Mouse (Mus musculus) heart, embryonic 13.5 days (tissue): ENCODE data around the gene Dnajc4. TPM values are rescaled to one million over a fixed set of nuclear protein-coding genes. Genes with fewer than 3 reads are reported as not detected.
A peak's percentile ranks its signal among the peaks of the same experiment; 100 is the strongest.

Source experiments
- ATAC-seq: fragments of 200-750 bp; cut with Nextera tagmentation; 2 replicates; pipeline ENCODE4 v1.8.0; 2017; ENCODE audit warnings: moderate TSS enrichment; ENCODE audit not compliant: insufficient number of reproducible peaks, low FRiP score, low TSS enrichment; ENCODE audit errors: extremely low read depth
- H3K27ac ChIP-seq: fragments of 300-500 bp; sonication (generic); replicated peaks from 2 replicates; pipeline ENCODE4 v1.5.1; 2015; ENCODE audit warnings: moderate library complexity, mild to moderate bottlenecking, inconsistent platforms
- H3K27me3 ChIP-seq: fragments of 300-500 bp; sonication (generic); replicated peaks from 2 replicates; pipeline ENCODE4 v1.6.1; 2015; ENCODE audit warnings: mild to moderate bottlenecking, inconsistent platforms
- H3K36me3 ChIP-seq: fragments of 300-500 bp; sonication (generic); 2 replicates; pipeline ENCODE4 v1.6.1; 2015; ENCODE audit warnings: mild to moderate bottlenecking, inconsistent platforms
- H3K4me1 ChIP-seq: fragments of 300-500 bp; sonication (generic); 2 replicates; pipeline ENCODE4 v1.6.1; 2015; ENCODE audit warnings: inconsistent platforms
- H3K4me2 ChIP-seq: fragments of 300-500 bp; sonication (generic); 2 replicates; pipeline ENCODE4 v1.6.1; 2015; ENCODE audit warnings: inconsistent platforms, mild to moderate bottlenecking, moderate library complexity
- H3K4me3 ChIP-seq: fragments of 300-500 bp; sonication (generic); 2 replicates; pipeline ENCODE4 v1.5.1; 2015; ENCODE audit warnings: moderate library complexity, mild to moderate bottlenecking, inconsistent platforms
- H3K9ac ChIP-seq: fragments of 300-500 bp; sonication (generic); 2 replicates; pipeline ENCODE4 v1.6.1; 2015; ENCODE audit warnings: inconsistent platforms, mild to moderate bottlenecking, moderate library complexity
- H3K9me3 ChIP-seq: fragments of 300-500 bp; sonication (generic); 2 replicates; pipeline ENCODE4 v1.6.1; 2016; ENCODE audit warnings: inconsistent platforms
- WGBS: fragments of 180-500 bp; shearing (Covaris S2); methylation state at CpG from one replicate; pipeline ENCODE4 v1.1.7; 2015; ENCODE audit warnings: mixed read lengths; 5-methylcytosine and 5-hydroxymethylcytosine counted together
- polyA plus RNA-seq: library from polyadenylated mRNA; unstranded; fragments of >200 nt; fragmentation: Nextera tagmentation; extraction: Ambion mirVana; gene quantifications from 2 replicates; pipeline ENCODE4 v1.2.1, GENCODE M21; 2015

Gene Dnajc4
- 33.2 and 35.6 TPM in 2 replicates for polyA plus RNA-seq

- H3K9me3 ChIP-seq: no peaks in the 10 kb centered on the region
- H3K4me1 ChIP-seq: peaks cover 49% of the 10 kb centered on the region
- WGBS: 1% methylated on average over 37 of the region's 37 CpGs
- H3K4me3 ChIP-seq: peak within 1 kb of the TSS; percentile 64
- H3K27me3 ChIP-seq: no peaks in the 10 kb centered on the region
- peak within 1 kb of the TSS; percentile 76 for H3K27ac ChIP-seq
- H3K9ac ChIP-seq: peak within 1 kb of the TSS; percentile 92
- peaks cover 5% of the 10 kb centered on the region; the same call in 1 of the 2 replicates for H3K36me3 ChIP-seq
- peak within 1 kb of the TSS; percentile 92 for H3K4me2 ChIP-seq
- peak; percentile 85 for ATAC-seq
These were observed at the start of gene Dnajc4 for GRCm38 (mm10) chr19:6992011-6992858. Dnajc4 (minus strand) TSS chr19:6992572.

- H3K36me3 ChIP-seq: no peaks in the 10 kb centered on the region
- WGBS: 98% methylated on average over 2 of the region's 2 CpGs
- peak overlapping the region; percentile 62 for H3K4me3 ChIP-seq
- no peaks in the 10 kb centered on the region for H3K9me3 ChIP-seq
- H3K4me1 ChIP-seq: peaks cover 54% of the 10 kb centered on the region
- H3K9ac ChIP-seq: peak overlapping the region; percentile 87
- H3K27ac ChIP-seq: peak overlapping the region; percentile 95
- H3K4me2 ChIP-seq: peak overlapping the region; percentile 77
- no peaks in the 10 kb centered on the region for H3K27me3 ChIP-seq
- ATAC-seq: no peak
These were observed 48.8 kb upstream of the Dnajc4 start for GRCm38 (mm10) chr19:7041171-7041570.

GRCm38 (mm10) chr19:7040637-7041130, 48.3 kb upstream of the Dnajc4 start:
- H3K9ac ChIP-seq: peak overlapping the region; percentile 87
- H3K36me3 ChIP-seq: peaks cover under 1% of the 10 kb centered on the region; the same call in 1 of the 2 replicates
- H3K9me3 ChIP-seq: no peaks in the 10 kb centered on the region
- no peak for ATAC-seq
- peak overlapping the region; percentile 95 for H3K27ac ChIP-seq
- H3K27me3 ChIP-seq: no peaks in the 10 kb centered on the region
- peak overlapping the region; percentile 62 for H3K4me3 ChIP-seq
- 22% methylated on average over 13 of the region's 13 CpGs for WGBS
- peak overlapping the region; percentile 77 for H3K4me2 ChIP-seq
- peaks cover 54% of the 10 kb centered on the region for H3K4me1 ChIP-seq

GRCm38 (mm10) chr19:7039841-7040636, 47.7 kb upstream of the Dnajc4 start, which contains the start of gene Stip1:
Stip1 (minus strand) TSS chr19:7039967.
- Histone ChIP-seq H3K4me1 (peaks cover 49% of the 10 kb centered on the region), H3K9me3 (no peaks in the 10 kb centered on the region), H3K36me3 (peaks cover 7% of the 10 kb centered on the region), H3K9ac (peak within 1 kb of the TSS; percentile 91), H3K27ac (peak within 1 kb of the TSS; percentile 95), H3K27me3 (no peaks in the 10 kb centered on the region), H3K4me3 (peak within 1 kb of the TSS; percentile 72), H3K4me2 (peak within 1 kb of the TSS; percentile 91)
- WGBS: under 1% methylated on average over 48 of the region's 49 CpGs
- ATAC-seq: peak; percentile 99

GRCm38 (mm10) chr19:7039088-7039720, 46.8 kb upstream of the Dnajc4 start:
- H3K4me3 ChIP-seq: peak overlapping the region; percentile 72
- H3K4me2 ChIP-seq: peak overlapping the region; percentile 91
- 1% methylated on average over 35 of the region's 35 CpGs for WGBS
- H3K27ac ChIP-seq: peak overlapping the region; percentile 86
- no peak; the same call in 1 of the 2 replicates for ATAC-seq
- H3K4me1 ChIP-seq: peaks cover 41% of the 10 kb centered on the region
- peak overlapping the region; percentile 91 for H3K9ac ChIP-seq
- H3K27me3 ChIP-seq: no peaks in the 10 kb centered on the region
- no peaks in the 10 kb centered on the region for H3K9me3 ChIP-seq
- H3K36me3 ChIP-seq: peaks cover 15% of the 10 kb centered on the region

GRCm38 (mm10) chr19:7034006-7034405, 41.6 kb upstream of the Dnajc4 start:
- H3K9ac ChIP-seq: no peak overlapping the region
- H3K4me3 ChIP-seq: no peak overlapping the region
- 94% methylated on average over 5 of the region's 5 CpGs for WGBS
- H3K36me3 ChIP-seq: peaks cover 66% of the 10 kb centered on the region
- H3K4me1 ChIP-seq: peaks cover 28% of the 10 kb centered on the region
- no peaks in the 10 kb centered on the region for H3K27me3 ChIP-seq
- no peak overlapping the region for H3K4me2 ChIP-seq
- ATAC-seq: no peak
- no peak overlapping the region for H3K27ac ChIP-seq
- no peaks in the 10 kb centered on the region for H3K9me3 ChIP-seq

- H3K9ac ChIP-seq: no peak overlapping the region
- WGBS: 92% methylated on average over 5 of the region's 5 CpGs
- no peak overlapping the region for H3K4me2 ChIP-seq
- no peak overlapping the region for H3K27ac ChIP-seq
- ATAC-seq: no peak
- H3K27me3 ChIP-seq: no peaks in the 10 kb centered on the region
- peaks cover 98% of the 10 kb centered on the region for H3K36me3 ChIP-seq
- no peaks in the 10 kb centered on the region for H3K4me1 ChIP-seq
- no peak overlapping the region for H3K4me3 ChIP-seq
- no peaks in the 10 kb centered on the region for H3K9me3 ChIP-seq
These were observed 37.2 kb upstream of the Dnajc4 start for GRCm38 (mm10) chr19:7029531-7029930.

- whole genome bisulfite sequencing: 38% methylated on average over 3 of the region's 3 CpGs
- Histone ChIP-seq H3K4me2 (no peak overlapping the region), H3K27ac (peak overlapping the region; percentile 46; the same call in 1 of the 2 replicates), H3K9me3 (no peaks in the 10 kb centered on the region), H3K27me3 (no peaks in the 10 kb centered on the region), H3K4me1 (peaks cover 17% of the 10 kb centered on the region), H3K4me3 (no peak overlapping the region), H3K36me3 (peaks cover 72% of the 10 kb centered on the region), H3K9ac (no peak overlapping the region)
- ATAC-seq: no peak
These were observed 27.9 kb upstream of the Dnajc4 start for GRCm38 (mm10) chr19:7020224-7020641.

GRCm38 (mm10) chr19:7019191-7019590, 26.8 kb upstream of the Dnajc4 start, which contains the start of gene Fermt3:
Fermt3 (minus strand) TSS chr19:7019469.
- H3K9me3 ChIP-seq: no peaks in the 10 kb centered on the region
- ATAC-seq: no peak
- H3K27ac ChIP-seq: peak within 1 kb of the TSS; percentile 54
- H3K9ac ChIP-seq: peak within 1 kb of the TSS; percentile 25; the same call in 1 of the 2 replicates
- peak within 1 kb of the TSS; percentile 36; the same call in 1 of the 2 replicates for H3K4me2 ChIP-seq
- H3K27me3 ChIP-seq: no peaks in the 10 kb centered on the region
- 56% methylated on average over 5 of the region's 5 CpGs for WGBS
- H3K4me1 ChIP-seq: peaks cover 17% of the 10 kb centered on the region
- peak within 1 kb of the TSS; percentile 10 for H3K4me3 ChIP-seq
- H3K36me3 ChIP-seq: peaks cover 61% of the 10 kb centered on the region

- no peak for ATAC-seq
- Histone ChIP-seq H3K27ac (peak overlapping the region; percentile 54), H3K36me3 (peaks cover 55% of the 10 kb centered on the region), H3K27me3 (no peaks in the 10 kb centered on the region), H3K4me2 (peak overlapping the region; percentile 36; the same call in 1 of the 2 replicates), H3K9me3 (no peaks in the 10 kb centered on the region), H3K4me3 (peak overlapping the region; percentile 10), H3K4me1 (peaks cover 17% of the 10 kb centered on the region), H3K9ac (peak overlapping the region; percentile 25; the same call in 1 of the 2 replicates)
- WGBS: 85% methylated on average over 11 of the region's 11 CpGs
These were observed 26.2 kb upstream of the Dnajc4 start for GRCm38 (mm10) chr19:7018546-7018945.
